Mouse (Mus musculus): ENCODE measurements around the gene Snrk. TPM values are rescaled to one million over a fixed set of nuclear protein-coding genes. Genes with fewer than 3 reads are reported as not detected.
"Not testable (repeated sequence)": the region's sequence is repeated elsewhere in the genome, so short reads cannot be mapped to it uniquely, and the experiment has no call there.

The Snrk gene
- total RNA-seq, 2 experiments from 2014 or later: 133 to 167 TPM

- intact Hi-C loops (cut with DNase I): no loop called here
- DNase-seq: no peak
Observed at GRCm38 (mm10) chr9:122137960-122138359, 20.9 kb downstream of the Snrk start.

DNA sequence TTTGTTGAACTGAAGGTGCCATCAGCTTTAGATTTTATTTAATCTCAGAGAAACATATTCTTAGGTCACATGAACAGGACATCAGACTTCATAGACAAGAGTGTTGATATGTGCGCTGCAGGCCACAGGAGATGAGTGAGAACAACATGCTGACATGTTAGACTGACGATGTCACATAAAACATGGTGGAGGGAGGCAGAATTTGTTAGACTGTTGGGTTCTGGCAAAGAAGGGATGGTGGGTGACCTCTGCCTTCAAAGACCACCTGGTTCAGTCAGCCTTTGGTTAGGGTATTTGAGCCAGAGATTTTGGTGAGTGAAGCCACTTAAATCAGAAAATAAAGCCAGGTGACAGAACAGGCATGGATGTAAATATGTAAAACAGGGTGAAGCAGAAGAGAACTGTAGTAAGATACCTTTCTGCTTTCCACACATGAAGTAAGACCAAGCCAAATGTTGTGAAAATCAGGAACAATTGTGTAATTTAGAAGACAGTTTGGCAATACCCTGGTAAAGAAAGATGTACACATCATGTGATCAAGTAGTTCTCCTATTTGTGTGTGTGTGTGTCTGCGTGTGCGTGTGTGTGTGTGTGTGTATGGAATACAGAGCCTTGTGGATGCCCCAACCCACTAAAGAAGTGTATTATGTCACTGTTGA, 21.4 kb downstream of the Snrk start:
- intact Hi-C loops (cut with DNase I): no loop called here
- no peak for DNase-seq

- intact Hi-C loops (cut with DNase I): no loop called here
- DNase-seq: no peak
Observed at GRCm38 (mm10) chr9:122139236-122139635, 22.2 kb downstream of the Snrk start.

DNA sequence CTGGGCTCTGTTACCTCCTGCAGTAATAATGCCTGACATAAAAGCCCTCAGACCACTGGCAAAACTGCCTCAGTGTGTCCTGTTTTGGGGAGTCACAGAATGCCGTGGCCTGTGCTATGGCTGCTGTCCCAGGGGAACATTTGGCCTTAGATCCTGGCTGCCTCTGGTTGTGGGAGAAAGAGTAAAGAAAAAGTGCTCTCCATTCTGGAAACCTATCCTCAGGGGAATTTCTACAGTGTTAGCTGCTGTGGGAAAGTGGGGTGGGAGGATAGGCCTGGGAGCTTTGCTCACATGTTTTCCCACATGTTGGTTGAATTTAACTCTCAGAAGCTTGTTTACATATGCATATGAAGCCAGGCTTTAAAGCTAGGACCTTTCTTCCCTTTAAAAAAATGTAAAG, 26.2 kb downstream of the Snrk start:
- DNase-seq: peak in 1 of 2 experiments; percentile 37
- intact Hi-C loops (cut with DNase I): no loop called here

DNA sequence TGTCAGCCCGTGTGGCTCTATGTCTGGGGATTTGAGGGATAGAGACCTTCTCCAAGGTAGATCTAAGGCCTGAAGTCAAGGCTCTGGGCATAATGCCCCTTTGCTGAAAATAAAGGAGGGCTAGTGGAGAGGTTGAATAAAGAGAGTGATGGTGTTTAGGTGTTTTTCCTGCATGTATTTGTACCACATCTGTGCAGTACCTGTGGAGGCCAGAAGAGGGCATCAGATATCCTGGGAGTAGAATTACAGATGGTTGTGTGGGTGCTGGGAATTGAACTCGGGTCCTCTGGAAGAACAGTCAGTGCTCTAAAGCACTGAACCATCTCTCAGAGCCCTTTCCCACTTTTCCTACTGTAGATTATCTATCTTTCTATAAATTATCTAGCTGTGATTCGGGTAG, 27.7 kb downstream of the Snrk start:
- intact Hi-C loops (cut with DNase I): no loop called here
- DNase-seq: no peak

DNA sequence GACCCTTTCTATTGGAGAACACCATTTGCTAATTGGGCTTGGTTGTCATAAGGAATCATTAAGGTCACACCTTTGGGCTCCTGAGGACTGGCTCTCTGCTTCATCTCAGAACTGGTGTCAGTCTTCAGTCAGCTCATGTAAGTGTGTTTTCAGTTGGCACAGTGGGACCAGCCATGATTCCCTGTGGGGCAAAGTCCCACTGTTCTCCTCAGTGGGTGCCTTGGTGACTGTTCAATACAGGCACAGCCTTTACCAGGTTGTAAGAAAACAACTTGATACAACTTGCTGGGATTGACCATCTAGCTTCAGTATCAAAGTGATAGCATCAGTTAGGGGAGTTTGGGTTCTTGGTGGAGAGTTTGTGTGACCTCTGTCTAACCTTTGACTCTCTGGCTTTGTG, 28.6 kb downstream of the Snrk start:
- intact Hi-C loops (cut with DNase I): no loop called here
- no peak for DNase-seq

DNA sequence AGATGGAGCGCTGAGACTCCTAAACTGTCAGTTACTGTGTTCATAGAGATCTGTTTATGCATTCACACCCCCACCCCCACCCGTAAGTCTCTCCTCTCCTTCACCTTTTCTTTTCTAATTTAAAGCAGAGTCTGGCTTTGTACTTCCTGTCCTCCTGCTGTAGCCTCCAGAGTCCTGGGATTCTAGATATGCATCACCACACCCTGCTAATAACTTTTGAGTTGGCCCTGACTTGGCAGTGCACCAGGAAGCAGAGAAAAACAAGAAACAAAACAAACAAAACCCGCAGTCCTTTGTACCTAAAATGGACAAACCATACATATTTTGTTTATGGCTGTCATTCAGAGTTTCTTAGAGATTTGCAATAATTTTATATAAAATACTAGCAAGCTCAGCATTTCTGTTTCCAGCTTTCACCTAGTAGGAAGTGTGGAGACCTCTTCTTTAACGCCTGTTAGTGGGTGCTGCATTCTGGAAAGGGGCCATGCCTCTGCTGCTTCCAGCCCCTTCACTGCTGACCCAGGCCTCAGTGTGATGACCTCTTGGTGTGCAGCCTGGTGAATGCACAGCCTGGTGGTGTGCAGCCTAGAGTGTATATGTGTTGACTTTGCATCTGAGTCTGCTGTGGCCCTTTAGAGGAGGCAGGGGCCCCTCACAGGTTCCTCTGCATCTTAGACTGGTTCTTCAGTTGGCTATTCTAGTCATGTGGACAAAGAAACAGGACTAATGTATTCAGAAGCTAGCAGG, 29.2 kb downstream of the Snrk start:
- intact Hi-C loops (cut with DNase I): no loop called here

DNA sequence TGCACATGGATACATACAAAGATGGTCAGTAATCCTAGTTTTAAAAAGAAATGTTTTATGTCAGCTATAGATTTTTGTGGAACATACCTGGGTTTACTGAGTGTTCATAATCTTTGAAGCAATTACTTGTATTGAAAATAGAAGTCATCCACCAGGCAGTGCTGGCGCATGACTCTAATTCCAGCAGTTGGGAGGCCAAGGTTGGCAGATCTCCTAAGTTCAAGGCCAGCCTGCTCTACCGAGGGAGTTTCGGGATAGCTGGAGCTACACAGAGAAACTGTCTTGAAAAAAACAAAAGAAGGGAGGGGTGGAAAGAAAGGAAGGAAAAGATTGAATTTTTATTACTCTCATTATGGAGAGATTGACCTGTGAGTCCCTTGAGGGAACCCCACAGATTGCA, 31.3 kb downstream of the Snrk start:
- intact Hi-C loops (cut with DNase I): no loop called here
- DNase-seq: no peak

More for the DNA sequence above, 29.2 kb downstream of the Snrk start:
- no peak for DNase-seq

DNA sequence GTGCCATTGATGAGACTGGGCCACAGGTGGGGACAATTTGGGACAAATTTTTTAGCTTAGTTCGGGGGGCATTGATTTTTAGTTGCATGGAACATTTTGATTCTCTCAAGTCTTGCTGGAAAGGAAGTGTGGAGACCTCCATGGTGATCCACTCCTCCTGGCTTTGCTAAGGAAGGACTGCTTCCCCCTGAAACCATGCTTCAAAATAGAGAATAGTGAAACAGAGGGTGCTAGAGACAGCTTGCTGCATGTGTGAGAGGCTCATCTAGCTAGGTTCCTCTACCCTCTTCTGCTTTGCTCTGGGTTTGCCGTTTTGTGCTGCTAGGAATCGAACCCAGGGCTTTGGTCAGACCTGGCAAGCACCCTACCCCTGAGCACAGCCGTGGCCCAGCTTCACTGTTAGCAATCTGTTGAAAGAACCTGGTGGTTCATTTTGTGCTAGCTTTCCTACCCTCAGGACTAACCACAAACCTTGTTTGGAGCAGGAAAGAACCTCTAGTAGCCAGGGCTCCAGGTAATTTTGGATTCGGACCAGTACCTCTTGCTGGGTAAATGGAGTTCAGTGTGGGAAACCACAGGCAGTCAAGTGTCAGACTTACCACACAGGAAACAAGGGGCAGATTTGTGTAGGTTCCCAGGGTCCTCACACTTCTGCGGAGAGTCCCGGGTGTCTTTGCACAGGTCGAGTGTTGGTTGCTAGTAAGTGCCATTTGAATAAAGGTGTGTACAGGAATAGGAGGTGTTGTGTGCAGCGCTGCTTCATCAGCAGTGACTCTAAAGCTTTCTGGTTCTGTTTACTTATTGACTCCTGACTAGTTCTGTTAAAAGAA, 33.1 kb downstream of the Snrk start:
- DNase-seq: no peak
- intact Hi-C loops (cut with DNase I): no loop called here

GRCm38 (mm10) chr9:122152063-122152462, 35.0 kb downstream of the Snrk start:
- DNase-seq: no peak
- intact Hi-C loops (cut with DNase I): no loop called here

DNA sequence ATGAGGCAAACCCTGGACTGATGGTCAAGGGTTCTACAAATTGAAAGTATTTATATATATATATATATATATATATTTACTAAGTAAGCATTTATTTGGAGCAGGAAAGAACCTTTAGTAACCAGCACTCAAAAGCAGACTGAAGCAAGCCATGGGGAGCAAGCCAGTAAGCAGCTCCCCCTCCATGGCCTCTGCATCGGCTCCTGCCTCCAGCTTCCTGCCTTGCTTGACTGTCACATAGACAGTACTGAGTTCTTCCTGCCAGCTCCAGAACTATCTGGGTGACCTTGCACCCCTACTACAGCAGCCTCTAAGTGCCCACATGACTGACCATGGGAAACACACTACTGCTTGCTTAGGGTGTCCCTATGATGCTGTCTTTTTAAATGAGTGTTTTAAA, 35.4 kb downstream of the Snrk start:
- DNase-seq: no peak
- intact Hi-C loops (cut with DNase I): no loop called here

- intact Hi-C loops (cut with DNase I): no loop called here
- no peak for DNase-seq
Observed at GRCm38 (mm10) chr9:122153436-122153835, 36.4 kb downstream of the Snrk start.

- intact Hi-C loops (cut with DNase I): loop anchor here (2.0 kb wide), 1 partner anchor 30 kb away; no protein-coding TSS in a partner anchor
- DNase-seq: no peak
Observed at GRCm38 (mm10) chr9:122155193-122155592, 38.1 kb downstream of the Snrk start.

GRCm38 (mm10) chr9:122156389-122157078, 39.5 kb downstream of the Snrk start:
- DNase-seq: no peak
- intact Hi-C loops (cut with DNase I): no loop called here

- no peak for DNase-seq
- intact Hi-C loops (cut with DNase I): no loop called here
Observed at GRCm38 (mm10) chr9:122157079-122157441, 40.0 kb downstream of the Snrk start.

GRCm38 (mm10) chr9:122164535-122164934, 47.5 kb downstream of the Snrk start:
- intact Hi-C loops (cut with DNase I): no loop called here
- DNase-seq: no peak

DNA sequence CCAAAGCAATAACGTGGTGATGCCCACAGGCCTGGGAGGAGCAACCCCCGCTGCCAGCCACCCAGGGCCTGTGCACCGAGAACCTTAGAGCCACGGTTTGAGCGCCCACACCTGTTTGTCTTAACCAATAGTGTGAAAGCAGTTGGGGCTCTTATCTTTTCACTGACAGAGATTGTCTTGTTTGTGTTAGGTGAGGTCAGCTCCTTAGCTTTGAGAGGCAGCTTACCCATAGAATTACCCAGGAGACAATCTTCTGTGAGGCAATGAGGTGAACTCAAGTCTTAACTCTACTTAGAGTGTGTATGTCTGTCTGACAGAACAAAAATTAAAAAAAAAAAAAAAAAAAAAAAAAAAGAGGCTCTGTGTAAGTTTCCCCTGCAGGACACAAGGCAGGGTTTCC, 50.7 kb downstream of the Snrk start:
- DNase-seq; intact Hi-C loops (cut with DNase I): not testable (repeated sequence)

GRCm38 (mm10) chr9:122169901-122170300, 52.8 kb downstream of the Snrk start:
- intact Hi-C loops (cut with DNase I): no loop called here
- peak in 1 of 2 experiments; percentile 45 for DNase-seq

GRCm38 (mm10) chr9:122172612-122173186, 55.6 kb downstream of the Snrk start:
- intact Hi-C loops (cut with DNase I): no loop called here
- DNase-seq: no peak

DNA sequence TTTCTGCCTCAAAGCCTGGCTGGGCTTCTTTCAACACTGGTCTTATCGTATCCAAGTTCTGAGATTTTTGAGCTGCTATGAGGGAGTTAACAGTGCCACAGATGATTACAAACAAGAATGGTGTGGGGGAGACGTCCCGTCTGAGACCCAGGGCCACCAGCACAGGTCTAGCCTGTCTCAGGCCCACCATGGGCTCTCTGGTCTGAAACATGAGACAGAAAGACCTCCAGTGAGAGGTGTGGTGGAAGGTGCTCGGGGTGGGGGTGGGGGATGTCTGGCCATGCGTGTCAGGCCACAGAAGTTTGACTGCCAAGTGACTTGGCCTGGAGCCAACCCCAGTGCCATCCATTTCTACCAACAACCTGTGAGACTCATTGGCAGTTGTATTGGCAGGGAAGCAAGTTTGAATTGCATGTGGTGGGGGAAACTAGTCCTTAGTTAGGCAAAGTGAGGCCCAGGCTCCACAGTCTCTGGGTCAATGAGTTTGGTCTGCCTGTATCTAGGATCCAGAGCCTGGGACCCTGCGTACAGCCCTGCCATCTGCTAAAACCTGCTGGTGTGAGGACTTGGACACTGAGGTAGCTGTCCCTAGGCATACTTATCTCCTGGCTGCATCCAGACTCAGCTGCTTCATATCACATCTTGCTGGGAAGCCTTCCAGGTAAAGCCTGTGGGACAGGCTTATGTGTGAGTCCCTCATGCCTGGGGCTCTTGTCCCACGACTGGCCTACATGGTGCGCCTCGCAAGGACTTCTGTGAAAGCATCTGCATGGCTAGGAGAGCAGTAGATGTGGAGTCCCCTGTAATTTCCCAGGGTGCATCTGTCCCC, 56.6 kb downstream of the Snrk start:
- peak; percentile 55 to 73 for DNase-seq
- intact Hi-C loops (cut with DNase I): no loop called here
